Mouse (Mus musculus) NIH3T3 (cell line): Measurements from ENCODE around the gene Fut2.

Experiments
- DNase-seq: peaks from one replicate; pipeline ENCODE4 v3.0.0-alpha.2; 2012; ENCODE audit warnings: low read depth

Fut2 gene

GRCm38 (mm10) chr7:45666161-45666560, at the start of gene Fut2:
Gene Fut2 (minus strand): TSS chr7:45666394.
- no peak for DNase-seq

- DNase-seq: peak; percentile 99
Observed at GRCm38 (mm10) chr7:45715090-45715708, 49.0 kb upstream of the Fut2 start, which contains the start of gene Rpl18. Gene Rpl18 (plus strand): TSS chr7:45715457.

GRCm38 (mm10) chr7:45714630-45715089, 48.5 kb upstream of the Fut2 start:
- DNase-seq: peak; percentile 42

- no peak for DNase-seq
Observed at GRCm38 (mm10) chr7:45713881-45714520, 47.8 kb upstream of the Fut2 start.

- DNase-seq: no peak
Observed at GRCm38 (mm10) chr7:45713396-45713795, 47.2 kb upstream of the Fut2 start.

- no peak for DNase-seq
Observed at GRCm38 (mm10) chr7:45712022-45712757, 46.0 kb upstream of the Fut2 start.

- DNase-seq: no peak
Observed at GRCm38 (mm10) chr7:45711316-45712021, 45.3 kb upstream of the Fut2 start.

- DNase-seq: no peak
Observed at GRCm38 (mm10) chr7:45710477-45711191, 44.4 kb upstream of the Fut2 start.

- no peak for DNase-seq
Observed at GRCm38 (mm10) chr7:45709677-45710355, 43.6 kb upstream of the Fut2 start.

GRCm38 (mm10) chr7:45709036-45709435, 42.8 kb upstream of the Fut2 start:
- no peak for DNase-seq

- DNase-seq: no peak
Observed at GRCm38 (mm10) chr7:45708221-45708761, 42.1 kb upstream of the Fut2 start.

GRCm38 (mm10) chr7:45707375-45707967, 41.3 kb upstream of the Fut2 start:
- peak; percentile 92 for DNase-seq

GRCm38 (mm10) chr7:45706721-45707241, 40.6 kb upstream of the Fut2 start:
- peak; percentile 85 for DNase-seq

- peak; percentile 80 for DNase-seq
Observed at GRCm38 (mm10) chr7:45705873-45706281, 39.7 kb upstream of the Fut2 start.

- no peak for DNase-seq
Observed at GRCm38 (mm10) chr7:45705443-45705864, 39.3 kb upstream of the Fut2 start.

GRCm38 (mm10) chr7:45704730-45705442, 38.7 kb upstream of the Fut2 start, which contains the start of gene Dbp:
Gene Dbp (plus strand): TSS chr7:45705088.
- peak; percentile 99 for DNase-seq

GRCm38 (mm10) chr7:45704046-45704559, 37.9 kb upstream of the Fut2 start:
- peak; percentile 74 for DNase-seq

- DNase-seq: no peak
Observed at GRCm38 (mm10) chr7:45703521-45704033, 37.4 kb upstream of the Fut2 start.
